Mouse (Mus musculus) E14TG2a.4 (cell line): ENCODE data around the gene Ergic1.

Experiments used
- CTCF ChIP-seq: conservative IDR thresholded peaks from 2 replicates; pipeline ENCODE4 v1.5.1; 2014; ENCODE audit warnings: low read length
- NANOG ChIP-seq: IDR thresholded peaks from 2 replicates; pipeline ENCODE4 v1.6.1; 2014; ENCODE audit warnings: borderline replicate concordance, low read length, mixed read lengths
- POU5F1 ChIP-seq: IDR thresholded peaks from 2 replicates; pipeline ENCODE4 v1.6.1; 2014; ENCODE audit warnings: low read length, borderline replicate concordance

DNA sequence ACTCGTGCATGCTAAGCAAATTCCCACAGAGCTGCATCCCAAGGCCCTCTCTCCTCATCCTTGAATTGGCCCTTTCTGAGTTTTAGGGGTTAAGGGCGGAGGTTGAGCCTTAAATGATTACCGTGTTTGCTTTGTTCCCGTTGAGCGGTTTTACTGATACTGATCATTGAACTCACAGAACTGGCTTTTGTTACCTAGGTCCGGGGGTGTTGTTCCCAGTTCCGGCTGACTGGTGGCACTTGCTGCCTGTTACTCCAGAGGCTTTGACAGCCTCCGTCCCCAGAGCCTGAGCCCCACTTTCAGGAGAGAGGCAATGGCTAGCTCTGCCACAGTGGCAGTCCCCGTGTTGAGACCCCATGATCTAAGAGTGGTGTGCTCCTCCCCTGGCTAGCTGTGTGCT, 3.1 kb downstream of the Ergic1 start:
- no peak for TF ChIP-seq CTCF
- TF ChIP-seq POU5F1: no peak
- peak; percentile 21; the same call in 1 of the 2 replicates for TF ChIP-seq NANOG
